Mouse (Mus musculus): ENCODE results near the gene Hs3st6.

Hs3st6 gene

GRCm38 (mm10) chr17:24773241-24773640 is 20.5 kb downstream of the Hs3st6 start:
- DNase-seq: no peak

- DNase-seq: no peak
These were observed 22.4 kb downstream of the Hs3st6 start for GRCm38 (mm10) chr17:24775173-24775572.

DNA sequence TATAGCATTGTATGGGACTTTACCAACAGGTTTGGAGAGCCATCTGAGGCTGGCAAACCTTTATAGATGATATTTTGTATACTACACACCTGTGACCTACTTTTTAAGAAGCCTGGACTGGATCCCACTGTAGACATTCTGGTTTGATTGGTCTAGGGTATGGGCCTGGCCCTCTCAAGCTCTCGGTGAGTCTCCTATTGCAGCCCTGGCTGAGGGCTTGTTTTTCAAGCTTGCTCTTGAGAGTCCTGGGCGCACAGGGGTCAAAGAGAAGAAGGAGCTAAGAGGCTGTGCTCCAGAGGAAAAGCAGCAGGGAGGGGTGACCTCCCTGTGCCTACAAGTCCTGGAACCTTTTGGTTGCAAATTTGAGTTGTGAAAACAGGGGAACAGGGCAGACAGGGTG is 24.3 kb downstream of the Hs3st6 start:
- no peak for DNase-seq

DNA sequence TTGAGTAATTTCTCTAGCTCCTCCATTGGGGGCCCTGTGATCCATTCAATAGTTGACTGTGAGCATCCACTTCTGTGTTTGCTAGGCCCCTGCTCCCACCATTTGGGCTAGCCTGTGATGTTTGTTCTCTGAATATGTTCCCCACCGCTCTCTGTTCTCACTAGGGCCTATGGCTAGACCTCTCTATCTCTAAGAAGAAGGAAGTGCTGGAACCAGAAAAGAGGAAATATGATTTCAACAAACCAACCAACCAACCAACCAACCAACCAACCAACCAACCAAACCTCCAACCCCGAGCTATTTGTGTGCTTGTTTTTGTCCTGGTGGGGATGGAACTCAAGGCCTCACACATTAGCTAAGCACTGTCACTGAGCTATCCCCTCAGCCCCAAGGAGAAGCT is 28.0 kb downstream of the Hs3st6 start:
- no peak for DNase-seq

GRCm38 (mm10) chr17:24792190-24792589 is 39.4 kb downstream of the Hs3st6 start:
- DNase-seq: peak in 1 of 2 experiments; percentile 7

DNA sequence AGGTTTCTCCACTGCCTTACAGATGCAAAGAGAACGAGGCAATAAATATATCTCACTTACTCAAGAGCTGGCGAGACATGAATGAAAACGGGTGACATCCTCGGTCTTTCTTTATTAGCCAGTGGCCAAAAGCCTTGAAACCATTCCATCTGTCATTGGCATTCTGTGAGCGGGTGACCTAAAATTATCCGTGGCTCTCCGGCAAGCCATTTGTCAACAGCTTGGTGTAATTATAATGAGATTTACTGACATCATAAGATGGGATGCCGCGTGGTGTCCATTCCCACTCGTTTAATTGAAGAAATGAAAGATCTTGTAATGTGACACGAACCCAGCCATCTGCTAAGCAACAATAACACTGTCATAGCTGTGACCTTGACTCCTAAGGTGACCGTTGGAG is 42.0 kb downstream of the Hs3st6 start:
- no peak for DNase-seq

DNA sequence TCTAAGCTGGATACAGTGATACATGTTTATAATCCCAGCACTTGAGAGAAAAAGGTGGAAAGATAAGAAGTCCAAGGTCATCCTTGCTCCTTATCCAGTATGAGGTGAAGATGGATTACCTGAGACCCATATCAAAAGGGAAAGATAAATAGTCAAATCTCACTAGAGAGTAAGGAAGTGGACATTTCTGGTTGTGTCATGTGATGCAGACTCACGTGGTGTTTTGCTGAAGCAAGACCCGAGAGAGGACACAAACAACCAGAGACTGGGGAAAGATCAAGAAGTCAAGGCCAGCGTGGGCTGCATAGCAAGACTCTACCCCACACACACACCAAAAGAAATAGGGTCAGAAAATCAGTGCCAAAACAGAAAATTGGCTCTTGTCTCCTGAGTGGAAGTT is 44.2 kb downstream of the Hs3st6 start:
- DNase-seq: no peak

- no peak for DNase-seq
These were observed 45.4 kb downstream of the Hs3st6 start for GRCm38 (mm10) chr17:24798229-24798628.

DNA sequence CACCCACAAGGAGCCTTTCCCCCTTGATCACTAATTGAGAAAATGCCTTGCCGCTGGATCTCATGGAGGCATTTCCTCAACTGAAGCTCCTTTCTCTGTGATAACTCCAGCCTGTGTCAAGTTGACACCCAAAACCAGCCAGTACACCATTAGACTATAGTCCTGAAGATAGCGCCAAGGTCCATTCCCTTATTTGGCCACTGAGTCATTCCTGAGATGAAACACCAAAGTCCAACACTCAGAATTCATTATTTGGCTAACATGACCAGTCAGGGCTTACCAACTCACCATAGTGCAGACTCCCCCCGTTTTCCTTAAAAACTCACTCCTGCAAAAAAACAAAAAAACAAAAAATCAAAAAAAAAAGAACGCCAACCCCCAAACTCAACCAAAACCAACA is 46.7 kb downstream of the Hs3st6 start:
- DNase-seq: peak in 1 of 2 experiments; percentile 12

DNA sequence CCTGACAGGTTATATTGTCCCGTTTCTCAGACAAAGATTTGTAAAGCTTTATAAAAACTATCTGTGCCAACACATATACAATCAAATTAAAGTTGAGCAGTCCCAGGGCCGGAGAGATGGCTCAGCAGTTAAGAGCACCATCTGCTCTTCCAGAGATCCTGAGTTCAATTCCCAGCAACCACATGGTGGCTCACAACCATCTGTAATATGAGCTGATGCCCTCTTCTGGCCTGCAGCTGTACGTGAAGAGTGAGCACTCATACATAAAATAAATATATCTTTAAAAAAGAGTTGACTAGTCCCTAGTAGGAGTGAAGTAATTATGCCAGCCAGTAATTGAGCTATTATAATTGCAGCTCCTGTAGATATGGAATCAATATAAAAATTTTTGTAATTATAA is 47.7 kb downstream of the Hs3st6 start:
- DNase-seq: no peak

- DNase-seq: peak; percentile 79 to 91
These were observed 51.5 kb downstream of the Hs3st6 start, which contains the start of gene Meiob for GRCm38 (mm10) chr17:24803952-24804951. Gene Meiob, plus strand, starts transcription at chr17:24804289.
